Mouse (Mus musculus) ES-E14 (cell line): ENCODE data around the gene Abhd12.

Experiments used
- CHD2 ChIP-seq: IDR thresholded peaks from 2 replicates; pipeline ENCODE4 v1.6.1; 2014; ENCODE audit warnings: mild to moderate bottlenecking, low read depth, low read length, inconsistent platforms
- HCFC1 ChIP-seq: IDR thresholded peaks from 2 replicates; pipeline ENCODE4 v1.6.1; 2012; ENCODE audit warnings: low read length, inconsistent platforms, borderline replicate concordance; ENCODE audit not compliant: insufficient read depth
- MAFK ChIP-seq: IDR thresholded peaks from 2 replicates; pipeline ENCODE4 v1.6.1; 2014; ENCODE audit warnings: mild to moderate bottlenecking, low read depth, low read length, inconsistent platforms; ENCODE audit not compliant: insufficient read depth

DNA sequence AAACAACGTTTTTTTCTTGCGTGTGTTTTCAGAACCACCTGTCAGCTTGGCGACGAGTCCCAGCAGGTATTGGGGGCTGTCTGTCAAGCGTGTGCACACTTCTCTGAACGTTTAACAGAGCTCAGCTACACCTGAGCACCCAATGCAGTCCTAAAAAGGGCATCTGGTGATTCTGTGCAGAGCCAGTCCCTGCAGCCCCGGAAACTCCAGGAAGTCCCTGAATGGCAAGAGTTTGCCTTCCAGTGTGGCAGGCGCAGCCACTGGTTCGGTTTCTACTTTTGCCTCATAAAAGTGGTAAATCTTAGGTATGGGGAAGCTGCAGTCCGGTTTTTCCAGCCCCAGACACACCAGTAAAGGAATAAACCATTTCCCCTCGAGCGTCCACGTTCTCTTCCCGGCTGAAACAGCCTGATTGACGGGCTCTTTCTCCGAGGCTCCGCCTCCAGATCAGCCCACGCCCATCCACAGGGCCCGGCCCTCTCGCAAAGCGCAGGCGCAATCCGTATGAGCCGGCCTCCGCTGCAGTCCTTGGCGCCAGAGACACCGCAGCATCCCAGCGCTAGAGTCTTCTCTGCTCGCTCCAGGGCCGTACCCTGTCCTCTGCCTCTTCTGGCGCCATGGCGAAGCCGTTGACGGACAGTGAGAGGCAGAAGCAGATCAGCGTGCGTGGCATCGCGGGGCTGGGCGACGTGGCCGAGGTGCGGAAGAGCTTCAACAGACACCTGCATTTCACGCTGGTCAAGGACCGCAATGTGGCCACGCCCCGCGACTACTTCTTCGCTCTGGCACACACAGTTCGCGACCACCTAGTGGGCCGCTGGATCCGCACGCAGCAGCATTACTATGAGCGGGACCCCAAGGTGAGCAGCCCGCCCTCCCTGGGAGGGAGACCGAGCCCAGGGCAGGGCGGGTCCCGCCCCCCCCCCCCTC is 118.0 kb downstream of the Abhd12 start, which contains the start of gene Pygb:
- TF ChIP-seq HCFC1 (no peak), CHD2 (no peak), MAFK (no peak)
